8 mouse cellular contexts compared by ENCODE assay signal in genomic region chr11:120151113-120151494, GRCm38 (mm10). TPM values are rescaled to one million over a fixed set of nuclear protein-coding genes. Genes with fewer than 3 reads are reported as not detected.
DNase-seq lines count a peak whose midpoint lies in the region; ATAC-seq and TF ChIP-seq lines count a peak whose summit lies in the region.

Gene Slc38a10 (minus strand): TSS chr11:120151346.

- TF ChIP-seq POLR2A in bone marrow, adult 2 months (IDR thresholded peaks at IDR 0.05; ENCODE audit: borderline replicate concordance, control insufficient read depth, low read depth, low read length): peak; percentile 93
- TF ChIP-seq POLR2A in limb, embryonic 14.5 days (IDR thresholded peaks at IDR 0.05; ENCODE audit: borderline replicate concordance, extremely low read depth, insufficient read depth, insufficient read length): 0 out of 2 replicates have a peak, but pooled peaks have one; percentile 26

- H3K27ac ChIP-seq in bone marrow, adult 2 months (ENCODE audit: control insufficient read depth, insufficient read depth, low read depth, low read length, poor library complexity): peak within 1 kb of the TSS; percentile 68
- peak within 1 kb of the TSS; percentile 81 for H3K27ac ChIP-seq in embryonic facial prominence, embryonic 15.5 days (replicated peaks)
- H3K27ac ChIP-seq in limb, embryonic 14.5 days (replicated peaks; ENCODE audit: low read depth, low read length): peak within 1 kb of the TSS; percentile 63
- peak within 1 kb of the TSS; percentile 55 for H3K27ac ChIP-seq in midbrain, postnatal 0 days (ENCODE audit: low read depth, low read length)

- H3K4me3 ChIP-seq in bone marrow, adult 2 months (replicated peaks; ENCODE audit: control insufficient read depth, low read depth, low read length): peak within 1 kb of the TSS; percentile 95
- H3K4me3 ChIP-seq in embryonic facial prominence, embryonic 15.5 days (replicated peaks): peak within 1 kb of the TSS; percentile 92
- H3K4me3 ChIP-seq in limb, embryonic 14.5 days (replicated peaks; ENCODE audit: low read length): peak within 1 kb of the TSS; percentile 92
- peak within 1 kb of the TSS; percentile 85 for H3K4me3 ChIP-seq in midbrain, postnatal 0 days (ENCODE audit: low read depth, low read length)

- peak; percentile 98 for ATAC-seq in embryonic facial prominence, embryonic 15.5 days (ENCODE audit: insufficient number of reproducible peaks, low FRiP score, low TSS enrichment, low read depth)
- ATAC-seq in limb, embryonic 14.5 days (ENCODE audit: low FRiP score, low read depth): peak; percentile 97
- peak; percentile 98 for ATAC-seq in midbrain, postnatal 0 days (ENCODE audit: low FRiP score)

- DNase-seq in 416B (ENCODE audit: low read depth): peak; percentile 100
- DNase-seq in heart, adult 8-10 months (ENCODE audit: low spot score): peak; percentile 100
- DNase-seq in kidney, adult 9 months: peak; percentile 100
- peak; percentile 99 for DNase-seq in limb, embryonic 14.5 days (ENCODE audit: low spot score)
- peak; percentile 100 for DNase-seq in midbrain, postnatal 0 days (ENCODE audit: low spot score)
- DNase-seq in spleen, postnatal 14 days (ENCODE audit: low spot score in 2 of 2): peak; percentile 98 to 99

- H3K4me1 ChIP-seq in bone marrow, adult 2 months (ENCODE audit: control insufficient read depth, insufficient read depth, low read length): peaks cover 7% of the 10 kb centered on the region
- H3K4me1 ChIP-seq in embryonic facial prominence, embryonic 15.5 days: peaks cover 21% of the 10 kb centered on the region
- H3K4me1 ChIP-seq in limb, embryonic 14.5 days (ENCODE audit: control insufficient read depth, insufficient read depth, low read length): peaks cover 10% of the 10 kb centered on the region
- H3K4me1 ChIP-seq in midbrain, postnatal 0 days (ENCODE audit: insufficient read depth, low read length): peaks cover 5% of the 10 kb centered on the region; the same call in 1 of the 2 replicates

- H3K27me3 ChIP-seq in embryonic facial prominence, embryonic 15.5 days: no peaks in the 10 kb centered on the region
- H3K27me3 ChIP-seq in limb, embryonic 14.5 days (ENCODE audit: control insufficient read depth, insufficient read depth, low read length): no peaks in the 10 kb centered on the region
- no peaks in the 10 kb centered on the region for H3K27me3 ChIP-seq in midbrain, postnatal 0 days (ENCODE audit: insufficient read depth, low read length)

- no peaks in the 10 kb centered on the region for H3K9me3 ChIP-seq in embryonic facial prominence, embryonic 15.5 days (replicated peaks)
- H3K9me3 ChIP-seq in limb, embryonic 14.5 days (ENCODE audit: control insufficient read depth, low read length): no peaks in the 10 kb centered on the region
- H3K9me3 ChIP-seq in midbrain, postnatal 0 days (ENCODE audit: low read length): no peaks in the 10 kb centered on the region

- TF ChIP-seq CTCF in bone marrow, adult 2 months (IDR thresholded peaks at IDR 0.05; ENCODE audit: control insufficient read depth, insufficient read depth, low read length): peak; percentile 13; the same call in 1 of the 2 replicates
- TF ChIP-seq CTCF in midbrain, postnatal 0 days (IDR thresholded peaks at IDR 0.05): no peak

- 0 out of 2 replicates have a peak, but pooled peaks cover 10% of the 10 kb centered on the region for H3K36me3 ChIP-seq in embryonic facial prominence, embryonic 15.5 days
- H3K36me3 ChIP-seq in limb, embryonic 14.5 days (ENCODE audit: control insufficient read depth, insufficient read depth, low read length): peaks cover 3% of the 10 kb centered on the region; the same call in 1 of the 2 replicates
- no peaks in the 10 kb centered on the region for H3K36me3 ChIP-seq in midbrain, postnatal 0 days (ENCODE audit: insufficient read depth, low read length)

- under 1% methylated on average over 28 of the region's 28 CpGs for WGBS in bone marrow, adult 2 months
- WGBS in embryonic facial prominence, embryonic 15.5 days: under 1% methylated on average over 28 of the region's 28 CpGs
- under 1% methylated on average over 28 of the region's 28 CpGs for WGBS in limb, embryonic 14.5 days
- WGBS in midbrain, postnatal 0 days: under 1% methylated on average over 28 of the region's 28 CpGs

- H3K9ac ChIP-seq in embryonic facial prominence, embryonic 15.5 days: peak within 1 kb of the TSS; percentile 73
- H3K9ac ChIP-seq in limb, embryonic 14.5 days (ENCODE audit: low read depth, low read length, severe bottlenecking): peak within 1 kb of the TSS; percentile 70
- peak within 1 kb of the TSS; percentile 81 for H3K9ac ChIP-seq in midbrain, postnatal 0 days (replicated peaks; ENCODE audit: low read length, poor library complexity, severe bottlenecking)

- H3K4me2 ChIP-seq in embryonic facial prominence, embryonic 15.5 days (replicated peaks): peak within 1 kb of the TSS; percentile 84
- peak within 1 kb of the TSS; percentile 68 for H3K4me2 ChIP-seq in limb, embryonic 14.5 days (replicated peaks; ENCODE audit: low read depth, low read length, severe bottlenecking)
- peak within 1 kb of the TSS; percentile 87 for H3K4me2 ChIP-seq in midbrain, postnatal 0 days (ENCODE audit: low read depth, low read length, poor library complexity, severe bottlenecking)

RNA-seq across cellular contexts. Expression of gene Slc38a10, which starts in this region (rescaled TPM):
- 23.3 and 37.7 TPM in 2 replicates for polyA plus RNA-seq in bone marrow, adult 2 months (2011; ENCODE audit: insufficient read depth, insufficient read length, low replicate concordance, missing spikeins)
- polyA plus RNA-seq in embryonic facial prominence, embryonic 15.5 days (2015; fragmentation: Nextera tagmentation; extraction: Ambion mirVana): 90.2 and 94.5 TPM in 2 replicates
- 100 to 1,000 TPM in 1 of 4 experiments, 10 to 100 TPM in 3; 88.9 to 104 (median 91.6) TPM for total RNA-seq in heart, adult 8-10 months (2022)
- 92.3 and 134 TPM in 2 replicates for polyA plus RNA-seq in limb, embryonic 14.5 days (2012; rRNA removed)
- polyA plus RNA-seq in limb, embryonic 14.5 days (2014; fragmentation: Nextera tagmentation; extraction: Ambion mirVana): 71.9 and 76.1 TPM in 2 replicates
- total RNA-seq in midbrain, postnatal 0 days (2014; rRNA removed): 171 and 175 TPM in 2 replicates
- polyA plus RNA-seq in midbrain, postnatal 0 days (2015; fragmentation: Nextera tagmentation; extraction: Ambion mirVana): 108 and 111 TPM in 2 replicates

Comparison
In these comparisons a context has a peak if more than half of its experiments do, and no peak if none do; other contexts are left out.
1. Peak in every context shown above with its lines: DNase-seq, ATAC-seq, H3K4me3 ChIP-seq and H3K27ac ChIP-seq.